Mouse (Mus musculus) right cerebral cortex, postnatal 36 days (tissue): ENCODE measurements around the gene Calml3.

ENCODE experiments used
- DNase-seq, 2 experiments: peaks; one replicate each; pipeline ENCODE4 v3.0.0; 2022; ENCODE audit warnings: low spot score in 2 of 2, mixed read lengths in 1 of 2

Calml3 gene

DNA sequence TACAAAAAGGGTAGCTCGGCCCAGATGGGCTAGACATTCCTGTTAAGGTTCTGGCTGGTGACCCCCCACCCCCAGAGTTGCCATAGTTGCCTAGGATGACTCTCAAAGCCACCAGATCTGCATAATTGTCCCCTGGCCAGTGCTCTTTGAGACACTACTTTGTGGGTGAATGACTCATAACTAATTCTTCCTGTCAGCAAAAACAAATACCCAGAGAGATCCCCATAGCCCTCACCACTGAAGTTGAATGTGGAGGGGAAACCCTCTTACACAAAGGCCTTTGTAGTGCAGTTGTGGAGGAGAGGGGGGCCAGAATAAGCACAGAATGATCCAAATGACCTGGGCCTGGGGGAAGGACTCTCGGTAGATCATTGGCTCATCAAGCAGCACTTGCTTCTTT lies 21.6 kb downstream of the Calml3 start:
- DNase-seq: no peak

DNA sequence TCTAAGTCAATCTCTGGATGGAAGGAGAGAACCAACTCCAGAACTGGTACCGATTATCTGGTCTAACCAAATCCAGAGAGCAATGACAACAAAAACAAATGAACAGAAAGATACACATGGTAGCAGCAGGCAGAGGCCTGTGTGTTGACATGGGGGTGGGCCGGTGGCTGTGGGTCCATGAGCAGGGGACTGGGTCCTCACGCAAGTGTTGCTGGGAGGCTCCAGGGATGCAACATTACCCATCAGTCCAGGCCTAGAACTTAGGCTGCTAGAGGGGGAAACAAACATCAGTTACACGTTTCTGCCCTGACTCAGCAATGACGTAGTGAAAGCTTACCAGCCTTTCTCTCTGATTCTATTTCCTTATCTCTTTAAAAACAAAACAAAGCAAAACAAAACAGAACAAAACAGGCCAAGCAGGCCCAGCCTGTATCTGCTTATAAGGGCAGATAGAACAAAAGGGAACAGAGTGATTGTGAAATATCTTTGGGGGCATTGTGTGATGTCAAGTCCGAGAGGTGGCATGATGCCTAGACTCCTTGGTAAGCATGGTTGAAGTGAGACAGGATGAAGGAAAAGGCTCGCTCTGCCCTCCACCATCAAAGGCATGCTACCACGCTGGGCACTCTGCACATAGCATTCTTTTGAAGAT lies 24.4 kb downstream of the Calml3 start:
- no peak for DNase-seq

GRCm38 (mm10) chr13:3778591-3779364 lies 25.3 kb downstream of the Calml3 start:
- DNase-seq: no peak

DNA sequence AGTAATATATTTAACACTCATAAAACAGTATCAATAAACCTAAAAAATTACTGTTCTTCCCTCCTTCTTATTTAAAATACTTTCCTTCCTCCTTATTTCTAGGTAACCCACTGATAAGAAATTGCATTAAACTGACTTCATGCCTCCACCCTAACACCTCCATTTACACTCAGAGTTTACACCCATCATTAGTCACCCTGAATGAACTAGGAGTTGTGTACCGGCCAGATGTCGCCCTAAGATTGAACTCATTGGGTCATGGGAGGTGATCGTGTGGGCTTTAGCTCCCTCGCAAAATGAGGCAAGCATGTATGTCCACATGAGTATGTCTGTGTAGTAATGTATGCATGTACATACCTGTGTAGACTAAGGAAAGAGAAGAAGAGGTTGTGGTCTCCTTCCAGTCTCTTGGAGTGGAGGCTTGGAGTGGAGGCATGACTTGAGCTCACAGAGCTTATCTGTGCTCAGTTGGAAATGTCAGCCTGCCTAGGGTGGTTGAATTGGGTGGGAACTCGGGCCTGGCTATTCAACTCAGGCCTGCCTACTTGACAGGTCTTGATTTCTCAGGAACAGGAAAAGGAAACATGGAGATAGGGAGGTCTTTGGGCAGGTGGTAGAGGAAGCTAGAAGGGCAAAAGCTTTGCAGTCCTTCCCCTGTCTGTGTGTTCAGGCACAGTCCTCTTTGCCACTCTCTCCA lies 26.8 kb downstream of the Calml3 start:
- no peak for DNase-seq

GRCm38 (mm10) chr13:3776446-3776845 lies 27.7 kb downstream of the Calml3 start:
- peak; percentile 69 to 87 for DNase-seq

DNA sequence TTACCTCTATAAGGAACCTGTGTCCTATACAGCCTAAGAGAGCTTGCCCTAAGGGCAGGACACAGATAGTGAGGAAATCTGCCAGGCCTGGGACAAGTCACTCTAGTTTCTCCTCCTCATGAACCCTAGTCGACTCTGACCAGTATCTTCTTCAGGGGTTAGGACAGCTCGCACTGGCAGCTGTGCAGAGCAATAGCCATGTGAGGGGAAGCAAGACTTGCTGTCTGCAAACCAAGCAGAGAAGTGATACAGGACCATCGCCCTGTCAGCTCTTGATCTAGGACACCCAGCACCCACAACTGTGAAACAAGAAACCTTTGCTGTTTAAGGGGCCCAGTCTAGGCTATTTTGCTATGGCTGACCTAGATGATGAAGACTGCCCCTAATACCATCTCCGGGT lies 29.1 kb downstream of the Calml3 start:
- DNase-seq: no peak

GRCm38 (mm10) chr13:3774280-3774679 lies 29.8 kb downstream of the Calml3 start:
- peak; percentile 13 to 50 for DNase-seq

DNA sequence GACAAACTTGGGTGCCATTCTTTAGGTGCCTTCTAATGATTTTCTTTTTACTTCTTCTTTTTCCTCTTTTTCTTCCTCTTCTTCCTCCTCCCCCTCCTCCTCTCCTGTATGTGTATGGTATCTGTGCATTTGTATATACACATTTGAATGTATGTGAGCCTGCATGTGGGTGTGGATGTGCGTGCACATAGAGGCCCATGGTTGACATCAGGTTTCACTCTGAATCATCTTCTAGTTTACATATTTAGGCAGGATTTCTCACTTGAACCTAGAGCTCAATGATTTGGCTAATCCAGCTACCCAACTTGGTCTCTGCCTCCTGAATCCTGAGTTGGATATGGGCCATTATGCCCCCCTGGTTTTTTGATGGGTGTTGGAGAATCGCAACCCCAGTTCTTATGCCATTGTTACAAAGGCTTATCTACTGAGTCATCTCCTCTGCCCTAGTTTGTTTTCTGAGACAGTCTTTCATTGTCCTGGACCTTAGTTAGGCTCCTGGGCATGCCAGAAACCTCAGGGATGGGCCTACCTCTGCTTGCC lies 30.9 kb downstream of the Calml3 start:
- DNase-seq: no peak

GRCm38 (mm10) chr13:3771221-3771620 lies 32.9 kb downstream of the Calml3 start:
- DNase-seq: no peak

DNA sequence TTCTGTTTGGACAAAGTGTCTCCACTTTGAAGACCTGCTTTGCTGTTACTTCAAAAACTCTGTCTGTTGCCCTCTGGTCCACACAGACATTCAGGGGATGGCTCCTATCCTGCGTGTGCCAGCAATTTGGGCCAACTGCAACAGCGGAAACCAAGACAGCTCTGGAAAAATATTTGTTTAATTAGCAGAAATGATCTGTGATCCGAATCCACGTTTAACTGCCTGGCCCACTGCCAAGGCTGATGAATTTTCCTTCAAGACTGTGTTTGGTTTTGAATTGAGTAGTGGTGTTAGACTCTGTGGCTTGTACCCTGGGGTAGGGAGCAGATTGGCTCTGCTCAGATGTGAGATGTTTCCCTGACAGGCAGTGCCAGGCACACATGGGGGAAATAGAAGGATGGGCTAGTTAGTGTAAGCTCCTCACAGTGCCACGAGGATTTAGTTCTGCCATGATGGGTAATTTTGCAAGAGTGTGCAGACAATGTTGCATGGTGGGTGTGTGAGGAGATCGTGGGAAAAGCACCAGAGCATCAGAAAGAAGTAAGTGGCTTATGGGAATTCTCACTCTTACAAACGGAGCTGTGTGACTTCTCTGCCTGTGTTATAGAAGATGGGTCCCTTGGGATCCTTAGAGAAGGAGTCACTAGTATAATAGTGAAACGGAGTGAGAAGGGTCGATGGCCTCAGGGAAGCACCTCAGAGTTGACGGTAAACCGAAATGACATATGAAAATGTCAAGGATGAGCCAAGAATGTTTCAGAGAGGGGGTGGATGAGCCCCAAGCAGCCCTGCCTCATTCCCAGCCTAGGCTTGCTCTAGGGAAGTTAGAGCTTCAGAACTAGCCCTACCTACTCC lies 33.7 kb downstream of the Calml3 start:
- DNase-seq: peak in 1 of 2 experiments; percentile 16

DNA sequence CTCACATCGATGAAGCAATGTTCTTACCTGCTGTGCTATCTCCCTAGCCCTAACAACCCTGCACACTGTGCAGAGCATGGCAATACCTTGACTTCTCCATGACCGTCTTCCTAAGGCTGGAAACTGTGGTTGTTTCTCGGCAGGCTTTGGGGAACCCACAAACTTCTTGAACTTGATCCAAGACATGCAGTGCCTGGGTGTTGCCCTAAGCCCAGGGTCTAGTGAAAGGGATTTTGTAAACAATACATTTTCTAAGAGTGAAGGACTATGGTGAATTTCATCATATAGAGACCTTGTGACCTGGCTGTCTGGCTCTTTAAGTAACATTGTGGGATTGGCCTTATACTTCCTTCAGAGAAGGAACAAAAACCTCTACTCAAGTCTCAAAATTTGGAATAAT lies 34.6 kb downstream of the Calml3 start:
- DNase-seq: no peak

DNA sequence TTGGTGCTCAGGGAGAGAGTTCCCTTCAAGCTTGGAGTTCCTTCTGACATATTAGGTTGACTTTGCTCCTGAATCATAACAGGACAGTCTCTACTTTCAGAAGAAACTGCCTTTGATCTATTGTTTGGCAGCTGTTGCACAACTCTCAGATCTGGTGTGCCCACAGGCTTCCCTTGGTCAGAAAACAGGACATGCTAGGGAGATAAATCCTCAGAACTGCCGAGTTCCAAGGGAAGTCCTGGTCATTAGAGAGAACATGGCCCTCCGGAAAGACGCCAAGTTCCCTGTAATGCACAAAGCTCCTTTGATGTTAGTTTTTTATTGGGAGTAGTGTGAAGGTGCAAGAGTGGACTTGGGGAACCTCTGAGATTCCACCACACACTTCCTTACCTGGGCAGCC lies 35.5 kb downstream of the Calml3 start:
- no peak for DNase-seq

- DNase-seq: no peak
Measured at GRCm38 (mm10) chr13:3767086-3767485, 37.0 kb downstream of the Calml3 start.

DNA sequence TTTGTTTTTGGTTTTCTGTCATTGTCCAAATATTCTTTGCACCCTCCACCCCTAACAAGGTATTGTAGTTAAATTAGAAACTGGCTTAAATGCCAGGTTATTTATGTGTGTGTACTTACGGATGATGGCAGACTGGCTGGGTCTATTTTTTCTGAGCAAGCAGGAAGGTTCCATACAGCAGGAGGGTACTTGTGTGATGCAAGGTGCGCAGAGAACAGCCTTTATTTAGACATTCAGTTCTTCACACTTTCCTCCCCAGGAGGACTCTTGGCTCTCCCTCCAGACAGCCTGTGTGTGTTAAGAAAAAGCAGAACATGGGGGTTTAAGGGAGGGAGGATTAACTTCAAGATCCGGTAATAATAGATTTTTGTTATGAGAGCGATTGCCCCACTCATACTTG lies 38.3 kb downstream of the Calml3 start:
- peak; percentile 13 to 24 for DNase-seq

- DNase-seq: no peak
Measured at GRCm38 (mm10) chr13:3761131-3761530, 43.0 kb downstream of the Calml3 start.

- DNase-seq: no peak
Measured at GRCm38 (mm10) chr13:3758347-3758746, 45.8 kb downstream of the Calml3 start.

GRCm38 (mm10) chr13:3753291-3753690 lies 50.8 kb downstream of the Calml3 start:
- DNase-seq: no peak
